Mouse (Mus musculus): Measurements from ENCODE around the gene Mef2c. TPM values are rescaled to one million over a fixed set of nuclear protein-coding genes. Genes with fewer than 3 reads are reported as not detected.

Gene Mef2c
- polyA plus RNA-seq, 1 experiment, result 4.2 TPM

GRCm38 (mm10) chr13:83650807-83651206 lies 147.0 kb downstream of the Mef2c start:
- H3K27ac ChIP-seq (ENCODE audit: control insufficient read depth, insufficient read depth, low read depth, low read length), result no peak overlapping the region
- TF ChIP-seq POLR2A (IDR thresholded peaks at IDR 0.05; ENCODE audit: control insufficient read depth, low read depth, low read length) (no peak), CTCF (IDR thresholded peaks at IDR 0.05; ENCODE audit: control insufficient read depth, insufficient read depth, insufficient replicate concordance, low read depth, low read length) (no peak)
- no peaks in the 10 kb centered on the region for H3K27me3 ChIP-seq (ENCODE audit: control insufficient read depth, insufficient read depth, low read length)
- no peaks in the 10 kb centered on the region for H3K4me1 ChIP-seq (ENCODE audit: control insufficient read depth, insufficient read depth, low read length)
- no peaks in the 10 kb centered on the region for H3K36me3 ChIP-seq (ENCODE audit: control insufficient read depth, insufficient read depth, low read length)
- H3K4me3 ChIP-seq (ENCODE audit: control insufficient read depth, low read depth, low read length), result no peak overlapping the region

GRCm38 (mm10) chr13:83651941-83652548 lies 148.2 kb downstream of the Mef2c start:
- H3K27ac ChIP-seq (ENCODE audit: control insufficient read depth, insufficient read depth, low read depth, low read length), result no peak overlapping the region

GRCm38 (mm10) chr13:83652560-83652959 lies 148.7 kb downstream of the Mef2c start:
- no peaks in the 10 kb centered on the region for H3K36me3 ChIP-seq (ENCODE audit: control insufficient read depth, insufficient read depth, low read length)
- H3K4me3 ChIP-seq (ENCODE audit: control insufficient read depth, low read depth, low read length), result no peak overlapping the region
- H3K4me1 ChIP-seq (ENCODE audit: control insufficient read depth, insufficient read depth, low read length), result no peaks in the 10 kb centered on the region
- TF ChIP-seq CTCF (IDR thresholded peaks at IDR 0.05; ENCODE audit: control insufficient read depth, insufficient read depth, insufficient replicate concordance, low read depth, low read length), result no peak
- H3K27ac ChIP-seq (ENCODE audit: control insufficient read depth, insufficient read depth, low read depth, low read length), result no peak overlapping the region
- no peaks in the 10 kb centered on the region for H3K27me3 ChIP-seq (ENCODE audit: control insufficient read depth, insufficient read depth, low read length)

More at GRCm38 (mm10) chr13:83651941-83652548, 148.2 kb downstream of the Mef2c start:
- no peaks in the 10 kb centered on the region for H3K27me3 ChIP-seq (ENCODE audit: control insufficient read depth, insufficient read depth, low read length)
- no peaks in the 10 kb centered on the region for H3K36me3 ChIP-seq (ENCODE audit: control insufficient read depth, insufficient read depth, low read length)
- TF ChIP-seq POLR2A (IDR thresholded peaks at IDR 0.05; ENCODE audit: control insufficient read depth, low read depth, low read length), result no peak
- TF ChIP-seq CTCF (IDR thresholded peaks at IDR 0.05; ENCODE audit: control insufficient read depth, insufficient read depth, insufficient replicate concordance, low read depth, low read length), result no peak
- H3K4me3 ChIP-seq (ENCODE audit: control insufficient read depth, low read depth, low read length), result no peak overlapping the region
- no peaks in the 10 kb centered on the region for H3K4me1 ChIP-seq (ENCODE audit: control insufficient read depth, insufficient read depth, low read length)

- H3K36me3 ChIP-seq (ENCODE audit: control insufficient read depth, insufficient read depth, low read length), result no peaks in the 10 kb centered on the region
- H3K27me3 ChIP-seq (ENCODE audit: control insufficient read depth, insufficient read depth, low read length), result no peaks in the 10 kb centered on the region
- no peaks in the 10 kb centered on the region for H3K4me1 ChIP-seq (ENCODE audit: control insufficient read depth, insufficient read depth, low read length)
- TF ChIP-seq POLR2A (IDR thresholded peaks at IDR 0.05; ENCODE audit: control insufficient read depth, low read depth, low read length) (no peak), CTCF (IDR thresholded peaks at IDR 0.05; ENCODE audit: control insufficient read depth, insufficient read depth, insufficient replicate concordance, low read depth, low read length) (no peak)
- H3K27ac ChIP-seq (ENCODE audit: control insufficient read depth, insufficient read depth, low read depth, low read length), result no peak overlapping the region
- H3K4me3 ChIP-seq (ENCODE audit: control insufficient read depth, low read depth, low read length), result no peak overlapping the region
Measured at GRCm38 (mm10) chr13:83654889-83655769, 151.3 kb downstream of the Mef2c start.

GRCm38 (mm10) chr13:83656094-83656493 lies 152.3 kb downstream of the Mef2c start:
- Histone ChIP-seq H3K27ac (ENCODE audit: control insufficient read depth, insufficient read depth, low read depth, low read length) (no peak overlapping the region), H3K27me3 (ENCODE audit: control insufficient read depth, insufficient read depth, low read length) (no peaks in the 10 kb centered on the region), H3K4me3 (ENCODE audit: control insufficient read depth, low read depth, low read length) (no peak overlapping the region; the same call in 1 of the 2 replicates), H3K4me1 (ENCODE audit: control insufficient read depth, insufficient read depth, low read length) (no peaks in the 10 kb centered on the region), H3K36me3 (ENCODE audit: control insufficient read depth, insufficient read depth, low read length) (no peaks in the 10 kb centered on the region)
- TF ChIP-seq CTCF (IDR thresholded peaks at IDR 0.05; ENCODE audit: control insufficient read depth, insufficient read depth, insufficient replicate concordance, low read depth, low read length), result no peak
- TF ChIP-seq POLR2A (IDR thresholded peaks at IDR 0.05; ENCODE audit: control insufficient read depth, low read depth, low read length), result no peak

- Histone ChIP-seq H3K4me1 (ENCODE audit: control insufficient read depth, insufficient read depth, low read length) (no peaks in the 10 kb centered on the region), H3K36me3 (ENCODE audit: control insufficient read depth, insufficient read depth, low read length) (no peaks in the 10 kb centered on the region), H3K27me3 (ENCODE audit: control insufficient read depth, insufficient read depth, low read length) (no peaks in the 10 kb centered on the region), H3K27ac (ENCODE audit: control insufficient read depth, insufficient read depth, low read depth, low read length) (no peak overlapping the region), H3K4me3 (ENCODE audit: control insufficient read depth, low read depth, low read length) (no peak overlapping the region)
- TF ChIP-seq POLR2A (IDR thresholded peaks at IDR 0.05; ENCODE audit: control insufficient read depth, low read depth, low read length), result no peak
- TF ChIP-seq CTCF (IDR thresholded peaks at IDR 0.05; ENCODE audit: control insufficient read depth, insufficient read depth, insufficient replicate concordance, low read depth, low read length), result no peak
Measured at GRCm38 (mm10) chr13:83656773-83657172, 152.9 kb downstream of the Mef2c start.

GRCm38 (mm10) chr13:83660722-83661121 lies 156.9 kb downstream of the Mef2c start:
- Histone ChIP-seq H3K36me3 (ENCODE audit: control insufficient read depth, insufficient read depth, low read length) (no peaks in the 10 kb centered on the region), H3K27me3 (ENCODE audit: control insufficient read depth, insufficient read depth, low read length) (no peaks in the 10 kb centered on the region), H3K4me3 (ENCODE audit: control insufficient read depth, low read depth, low read length) (no peak overlapping the region), H3K27ac (ENCODE audit: control insufficient read depth, insufficient read depth, low read depth, low read length) (no peak overlapping the region), H3K4me1 (ENCODE audit: control insufficient read depth, insufficient read depth, low read length) (peaks cover 5% of the 10 kb centered on the region)
- TF ChIP-seq CTCF (IDR thresholded peaks at IDR 0.05; ENCODE audit: control insufficient read depth, insufficient read depth, insufficient replicate concordance, low read depth, low read length), result no peak
- no peak for TF ChIP-seq POLR2A (IDR thresholded peaks at IDR 0.05; ENCODE audit: control insufficient read depth, low read depth, low read length)

Measured in testis, adult 2 months (tissue).